Mouse (Mus musculus) E14TG2a.4 (cell line): ENCODE data around the gene Il4.

ENCODE experiments used
- H3K27me3 ChIP-seq: 2 replicates; pipeline ENCODE4 v1.6.1; 2014; ENCODE audit warnings: low read length, control low read depth; ENCODE audit not compliant: insufficient read depth
- H3K36me3 ChIP-seq: 2 replicates; pipeline ENCODE4 v1.6.1; 2014; ENCODE audit warnings: low read length, control low read depth; ENCODE audit not compliant: insufficient read depth
- H3K4me1 ChIP-seq: replicated peaks from 2 replicates; pipeline ENCODE4 v1.6.1; 2014; ENCODE audit warnings: low read depth, low read length, control low read depth
- H3K4me3 ChIP-seq: replicated peaks from 2 replicates; pipeline ENCODE4 v1.5.1; 2014; ENCODE audit warnings: mild to moderate bottlenecking, low read length
- H3K9me3 ChIP-seq: 2 replicates; pipeline ENCODE4 v1.6.1; 2014; ENCODE audit warnings: low read length, control low read depth
- CTCF ChIP-seq: conservative IDR thresholded peaks from 2 replicates; pipeline ENCODE4 v1.5.1; 2014; ENCODE audit warnings: low read length
- NANOG ChIP-seq: IDR thresholded peaks from 2 replicates; pipeline ENCODE4 v1.6.1; 2014; ENCODE audit warnings: borderline replicate concordance, low read length, mixed read lengths
- POU5F1 ChIP-seq: IDR thresholded peaks from 2 replicates; pipeline ENCODE4 v1.6.1; 2014; ENCODE audit warnings: low read length, borderline replicate concordance

The Il4 gene

GRCm38 (mm10) chr11:53618619-53619198, at the start of gene Il4:
TSS of gene Il4 (minus strand) at chr11:53618669.
- TF ChIP-seq POU5F1 (no peak), CTCF (no peak), NANOG (no peak)
- no peaks in the 10 kb centered on the region for H3K36me3 ChIP-seq
- H3K27me3 ChIP-seq, result peaks cover 25% of the 10 kb centered on the region; the same call in 1 of the 2 replicates
- H3K4me3 ChIP-seq, result no peak within 1 kb of the TSS
- H3K4me1 ChIP-seq, result peaks cover 6% of the 10 kb centered on the region
- no peaks in the 10 kb centered on the region for H3K9me3 ChIP-seq

- peaks cover 71% of the 10 kb centered on the region for H3K36me3 ChIP-seq
- TF ChIP-seq NANOG (no peak), POU5F1 (no peak), CTCF (no peak)
- no peaks in the 10 kb centered on the region for H3K27me3 ChIP-seq
- H3K4me3 ChIP-seq, result no peak overlapping the region
- H3K9me3 ChIP-seq, result no peaks in the 10 kb centered on the region
- H3K4me1 ChIP-seq, result no peaks in the 10 kb centered on the region
Measured at GRCm38 (mm10) chr11:53664091-53664490, 45.6 kb upstream of the Il4 start.

- Histone ChIP-seq H3K9me3 (no peaks in the 10 kb centered on the region), H3K4me3 (no peak overlapping the region), H3K4me1 (no peaks in the 10 kb centered on the region), H3K27me3 (no peaks in the 10 kb centered on the region), H3K36me3 (peaks cover 62% of the 10 kb centered on the region)
- TF ChIP-seq NANOG, result no peak
- no peak for TF ChIP-seq CTCF
- no peak for TF ChIP-seq POU5F1
Measured at GRCm38 (mm10) chr11:53662794-53663674, 44.6 kb upstream of the Il4 start.

- Histone ChIP-seq H3K4me3 (no peak overlapping the region), H3K9me3 (no peaks in the 10 kb centered on the region), H3K36me3 (peaks cover 64% of the 10 kb centered on the region), H3K27me3 (no peaks in the 10 kb centered on the region), H3K4me1 (no peaks in the 10 kb centered on the region)
- no peak for TF ChIP-seq NANOG
- TF ChIP-seq POU5F1, result no peak
- TF ChIP-seq CTCF, result no peak
Measured at GRCm38 (mm10) chr11:53657828-53658227, 39.4 kb upstream of the Il4 start.

GRCm38 (mm10) chr11:53657381-53657780, 38.9 kb upstream of the Il4 start:
- Histone ChIP-seq H3K27me3 (no peaks in the 10 kb centered on the region), H3K36me3 (peaks cover 67% of the 10 kb centered on the region), H3K9me3 (no peaks in the 10 kb centered on the region), H3K4me1 (no peaks in the 10 kb centered on the region), H3K4me3 (no peak overlapping the region)
- TF ChIP-seq NANOG (no peak), CTCF (no peak), POU5F1 (no peak)

- no peaks in the 10 kb centered on the region for H3K27me3 ChIP-seq
- no peaks in the 10 kb centered on the region for H3K4me1 ChIP-seq
- no peak for TF ChIP-seq CTCF
- no peak for TF ChIP-seq POU5F1
- no peak for TF ChIP-seq NANOG
- H3K36me3 ChIP-seq, result peaks cover 72% of the 10 kb centered on the region
- H3K4me3 ChIP-seq, result no peak overlapping the region
- no peaks in the 10 kb centered on the region for H3K9me3 ChIP-seq
Measured at GRCm38 (mm10) chr11:53656558-53657202, 38.2 kb upstream of the Il4 start.

GRCm38 (mm10) chr11:53655043-53655442, 36.6 kb upstream of the Il4 start:
- Histone ChIP-seq H3K27me3 (no peaks in the 10 kb centered on the region), H3K4me1 (no peaks in the 10 kb centered on the region), H3K36me3 (peaks cover 77% of the 10 kb centered on the region), H3K9me3 (no peaks in the 10 kb centered on the region), H3K4me3 (no peak overlapping the region)
- TF ChIP-seq CTCF, result no peak
- no peak for TF ChIP-seq POU5F1
- TF ChIP-seq NANOG, result no peak

- no peak for TF ChIP-seq CTCF
- no peak for TF ChIP-seq POU5F1
- TF ChIP-seq NANOG, result no peak
- Histone ChIP-seq H3K9me3 (no peaks in the 10 kb centered on the region), H3K36me3 (peaks cover 75% of the 10 kb centered on the region), H3K27me3 (no peaks in the 10 kb centered on the region), H3K4me1 (no peaks in the 10 kb centered on the region), H3K4me3 (no peak overlapping the region)
Measured at GRCm38 (mm10) chr11:53652427-53652826, 34.0 kb upstream of the Il4 start.
